Mouse (Mus musculus) stomach, embryonic 16.5 days (tissue): ENCODE results near the gene Medag. TPM values are rescaled to one million over a fixed set of nuclear protein-coding genes. Genes with fewer than 3 reads are reported as not detected.
A peak's percentile ranks its signal among the peaks of the same experiment; 100 is the strongest.

Experiments
- ATAC-seq: fragments of 200-750 bp; cut with Nextera tagmentation; 2 replicates; pipeline ENCODE4 v1.8.0; 2017; ENCODE audit warnings: moderate number of reproducible peaks, moderate TSS enrichment; ENCODE audit not compliant: insufficient read depth, low FRiP score
- H3K27ac ChIP-seq: fragments of 300-500 bp; sonication (generic); 2 replicates; pipeline ENCODE4 v1.5.1; 2014; ENCODE audit warnings: low read length
- H3K27me3 ChIP-seq: fragments of 300-500 bp; sonication (generic); 2 replicates; pipeline ENCODE4 v1.6.1; 2014; ENCODE audit warnings: low read length, control low read depth, mixed read lengths; ENCODE audit not compliant: control insufficient read depth, insufficient read depth
- H3K36me3 ChIP-seq: fragments of 300-500 bp; sonication (generic); 2 replicates; pipeline ENCODE4 v1.6.1; 2014; ENCODE audit warnings: low read length; ENCODE audit not compliant: control insufficient read depth, insufficient read depth
- H3K4me1 ChIP-seq: fragments of 300-500 bp; sonication (generic); 2 replicates; pipeline ENCODE4 v1.6.1; 2014; ENCODE audit warnings: low read length, control low read depth, mixed read lengths; ENCODE audit not compliant: control insufficient read depth, insufficient read depth
- H3K4me2 ChIP-seq: fragments of 300-500 bp; sonication (generic); 2 replicates; pipeline ENCODE4 v1.6.1; 2014; ENCODE audit warnings: low read depth, low read length, mixed read lengths
- H3K4me3 ChIP-seq: fragments of 300-500 bp; sonication (generic); replicated peaks from 2 replicates; pipeline ENCODE4 v1.5.1; 2014; ENCODE audit warnings: mild to moderate bottlenecking, low read length
- H3K9ac ChIP-seq: fragments of 300-500 bp; sonication (generic); 2 replicates; pipeline ENCODE4 v1.6.1; 2014; ENCODE audit warnings: low read length
- H3K9me3 ChIP-seq: fragments of 300-500 bp; sonication (generic); replicated peaks from 2 replicates; pipeline ENCODE4 v1.6.1; 2016; ENCODE audit warnings: low read length, control low read depth; ENCODE audit not compliant: control insufficient read depth
- WGBS: fragments of 180-500 bp; shearing (Covaris S2); extraction: QIAGEN DNeasy Blood & Tissue Kit; methylation state at CpG from one replicate; pipeline ENCODE4 v1.1.7; 2014; 5-methylcytosine and 5-hydroxymethylcytosine counted together
- polyA plus RNA-seq: library from polyadenylated mRNA; unstranded; fragments of >200 nt; fragmentation: Nextera tagmentation; extraction: Ambion mirVana; gene quantifications from 2 replicates; pipeline ENCODE4 v1.2.1, GENCODE M21; 2015

The Medag gene
- polyA plus RNA-seq, 1 experiment from 2014 or later: 4.4 TPM

- no peaks in the 10 kb centered on the region for H3K9me3 ChIP-seq
- peak; percentile 65; the same call in 1 of the 2 replicates for ATAC-seq
- no peaks in the 10 kb centered on the region for H3K27me3 ChIP-seq
- H3K36me3 ChIP-seq: no peaks in the 10 kb centered on the region
- peak overlapping the region; percentile 85 for H3K27ac ChIP-seq
- peaks cover 12% of the 10 kb centered on the region for H3K4me1 ChIP-seq
- 39% methylated on average over 7 of the region's 7 CpGs for WGBS
- H3K9ac ChIP-seq: no peak overlapping the region; the same call in 1 of the 2 replicates
- H3K4me3 ChIP-seq: peak overlapping the region; percentile 5; the same call in 1 of the 2 replicates
- peak overlapping the region; percentile 25; the same call in 1 of the 2 replicates for H3K4me2 ChIP-seq
These were observed 22.1 kb downstream of the Medag start for GRCm38 (mm10) chr5:149433618-149434017.

DNA sequence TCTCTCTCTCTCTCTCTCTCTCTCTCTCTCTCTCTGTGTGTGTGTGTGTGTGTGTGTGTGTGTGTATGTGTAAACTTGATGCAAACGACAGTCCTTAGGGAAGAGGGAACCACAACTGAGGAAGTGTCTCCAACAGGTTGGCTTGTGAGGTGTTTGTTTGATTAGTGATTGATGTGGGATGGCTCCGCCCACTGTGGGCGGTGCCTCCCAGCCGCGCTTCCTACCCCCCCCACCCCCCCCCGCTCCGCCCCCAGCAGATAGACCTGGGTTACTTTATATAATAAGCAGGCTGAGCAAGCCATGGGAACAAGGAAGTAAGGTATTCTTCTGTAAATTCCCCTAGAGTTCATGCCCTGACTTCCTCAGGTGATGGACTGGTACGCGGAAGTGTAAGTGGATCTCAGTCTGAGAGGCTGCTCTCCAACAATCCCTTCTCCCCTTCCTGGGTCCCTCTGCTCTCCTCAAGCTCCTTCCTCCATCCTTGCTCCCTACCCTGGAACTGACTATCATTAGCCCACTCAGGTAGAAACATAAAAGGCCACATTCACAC lies 22.7 kb downstream of the Medag start:
- Histone ChIP-seq H3K9ac (no peak overlapping the region), H3K9me3 (no peaks in the 10 kb centered on the region), H3K4me3 (peak overlapping the region; percentile 5; the same call in 1 of the 2 replicates), H3K27ac (peak overlapping the region; percentile 85), H3K27me3 (no peaks in the 10 kb centered on the region), H3K4me2 (peak overlapping the region; percentile 25), H3K36me3 (no peaks in the 10 kb centered on the region), H3K4me1 (peaks cover 9% of the 10 kb centered on the region)
- peak; percentile 80; the same call in 1 of the 2 replicates for ATAC-seq
- 16% methylated on average over 9 of the region's 9 CpGs for WGBS

- Histone ChIP-seq H3K36me3 (no peaks in the 10 kb centered on the region), H3K27me3 (no peaks in the 10 kb centered on the region), H3K9ac (no peak overlapping the region), H3K4me1 (peaks cover 18% of the 10 kb centered on the region), H3K9me3 (no peaks in the 10 kb centered on the region), H3K4me3 (no peak overlapping the region), H3K4me2 (no peak overlapping the region), H3K27ac (no peak overlapping the region)
- WGBS: 46% methylated on average over 3 of the region's 3 CpGs
- ATAC-seq: no peak
These were observed 25.0 kb downstream of the Medag start for GRCm38 (mm10) chr5:149436541-149436940.

DNA sequence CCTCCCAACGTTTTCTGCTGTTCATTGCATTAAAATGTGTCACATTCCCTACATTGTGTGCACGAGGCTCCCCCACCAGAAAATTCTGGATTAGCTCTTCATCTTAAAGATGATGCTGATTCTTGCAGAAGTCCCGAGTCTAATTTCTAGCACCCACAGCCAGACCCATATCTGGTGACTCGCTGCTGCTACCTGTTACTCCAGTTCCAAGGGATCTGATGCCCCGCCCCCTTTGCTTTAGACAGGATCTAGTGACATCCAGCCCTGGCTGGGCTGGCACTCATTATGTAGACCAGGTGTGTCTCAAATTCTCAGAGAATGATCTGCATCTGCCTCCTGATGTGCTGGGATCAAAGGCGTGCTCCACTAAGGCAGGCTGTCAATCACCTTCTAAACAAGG lies 25.6 kb downstream of the Medag start:
- no peak for ATAC-seq
- H3K9me3 ChIP-seq: no peaks in the 10 kb centered on the region
- no peaks in the 10 kb centered on the region for H3K27me3 ChIP-seq
- H3K27ac ChIP-seq: no peak overlapping the region
- H3K4me1 ChIP-seq: peaks cover 22% of the 10 kb centered on the region
- H3K36me3 ChIP-seq: no peaks in the 10 kb centered on the region
- no peak overlapping the region for H3K4me2 ChIP-seq
- H3K9ac ChIP-seq: no peak overlapping the region
- 67% methylated on average over 6 of the region's 6 CpGs for WGBS
- H3K4me3 ChIP-seq: no peak overlapping the region

- no peaks in the 10 kb centered on the region for H3K36me3 ChIP-seq
- no peaks in the 10 kb centered on the region for H3K27me3 ChIP-seq
- peak within 1 kb of the TSS; percentile 92 for H3K27ac ChIP-seq
- under 1% methylated on average over 25 of the region's 25 CpGs for WGBS
- peak; percentile 79 for ATAC-seq
- H3K4me3 ChIP-seq: peak within 1 kb of the TSS; percentile 48
- H3K9me3 ChIP-seq: no peaks in the 10 kb centered on the region
- H3K4me1 ChIP-seq: peaks cover 25% of the 10 kb centered on the region
- peak within 1 kb of the TSS; percentile 92 for H3K4me2 ChIP-seq
- peak within 1 kb of the TSS; percentile 67 for H3K9ac ChIP-seq
These were observed 28.1 kb downstream of the Medag start, which contains the start of gene Tex26 for GRCm38 (mm10) chr5:149439531-149440179. TSS of gene Tex26 (plus strand) at chr5:149439660.

- peak; percentile 80 for ATAC-seq
- Histone ChIP-seq H3K9ac (peak overlapping the region; percentile 67), H3K27ac (peak overlapping the region; percentile 92), H3K4me2 (peak overlapping the region; percentile 92), H3K9me3 (no peaks in the 10 kb centered on the region), H3K4me3 (peak overlapping the region; percentile 48), H3K36me3 (no peaks in the 10 kb centered on the region), H3K4me1 (peaks cover 25% of the 10 kb centered on the region), H3K27me3 (no peaks in the 10 kb centered on the region)
- WGBS: under 1% methylated on average over 18 of the region's 18 CpGs
These were observed 28.6 kb downstream of the Medag start for GRCm38 (mm10) chr5:149440180-149440573.

DNA sequence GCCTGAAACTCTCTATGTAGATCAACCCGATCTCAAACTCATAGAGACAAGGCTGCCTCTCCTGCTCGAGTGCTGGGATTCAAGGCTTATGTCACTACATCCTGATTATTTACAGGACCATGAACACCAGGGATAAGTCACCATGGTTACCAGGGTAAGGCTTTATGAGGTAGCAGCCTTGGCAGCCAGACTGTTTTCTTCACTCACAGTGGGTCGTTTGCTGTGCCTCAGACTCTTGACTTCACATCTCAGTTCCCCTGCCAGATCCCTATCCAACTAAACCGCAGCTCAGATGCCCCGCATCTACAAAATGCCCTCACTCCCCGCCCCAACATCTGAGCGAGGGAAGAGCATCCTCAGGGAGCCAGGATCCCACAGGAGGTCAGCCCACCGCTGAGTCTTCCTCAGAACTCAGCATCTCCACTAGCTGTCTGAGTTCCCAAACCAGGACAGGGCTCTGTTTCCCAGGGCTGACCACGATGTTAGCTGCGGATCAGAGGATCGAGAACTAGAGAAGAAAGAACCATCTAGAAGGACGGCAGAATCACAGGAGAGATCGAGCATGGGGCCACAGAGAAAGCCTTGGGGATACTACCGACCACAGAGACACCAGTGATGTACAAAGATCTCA lies 30.2 kb downstream of the Medag start:
- WGBS: 64% methylated on average over 14 of the region's 14 CpGs
- Histone ChIP-seq H3K36me3 (no peaks in the 10 kb centered on the region), H3K27ac (no peak overlapping the region), H3K9me3 (no peaks in the 10 kb centered on the region), H3K4me1 (peaks cover 21% of the 10 kb centered on the region), H3K27me3 (no peaks in the 10 kb centered on the region), H3K4me2 (no peak overlapping the region), H3K4me3 (no peak overlapping the region), H3K9ac (no peak overlapping the region)
- ATAC-seq: no peak

DNA sequence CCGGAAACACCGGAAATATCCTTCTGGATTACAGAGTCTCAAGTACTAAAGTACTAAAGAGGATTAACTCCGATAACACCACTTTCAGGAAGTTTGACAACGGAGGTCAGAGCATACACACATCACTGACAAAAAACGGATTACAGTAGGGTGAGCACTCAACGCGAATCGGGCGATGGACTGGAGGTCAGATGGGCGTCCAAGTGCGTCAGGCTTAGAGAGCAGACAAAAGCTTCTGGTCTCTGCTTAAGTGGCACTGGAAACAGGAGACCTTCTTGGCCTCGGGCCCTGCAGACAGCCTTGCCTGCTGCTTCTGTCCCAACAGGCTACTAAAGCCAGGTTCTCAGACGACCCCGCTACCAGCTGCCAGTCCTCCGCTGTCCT lies 30.7 kb downstream of the Medag start:
- no peak for ATAC-seq
- Histone ChIP-seq H3K4me1 (peaks cover 21% of the 10 kb centered on the region), H3K27ac (no peak overlapping the region), H3K27me3 (no peaks in the 10 kb centered on the region), H3K36me3 (no peaks in the 10 kb centered on the region), H3K9ac (no peak overlapping the region), H3K4me3 (no peak overlapping the region), H3K4me2 (no peak overlapping the region), H3K9me3 (no peaks in the 10 kb centered on the region)
- 58% methylated on average over 15 of the region's 15 CpGs for WGBS

GRCm38 (mm10) chr5:149444451-149444850 lies 32.9 kb downstream of the Medag start:
- H3K9me3 ChIP-seq: no peaks in the 10 kb centered on the region
- H3K9ac ChIP-seq: no peak overlapping the region
- WGBS: 56% methylated on average over 4 of the region's 4 CpGs
- no peaks in the 10 kb centered on the region for H3K36me3 ChIP-seq
- H3K4me1 ChIP-seq: peaks cover 16% of the 10 kb centered on the region
- H3K4me2 ChIP-seq: no peak overlapping the region
- no peaks in the 10 kb centered on the region for H3K27me3 ChIP-seq
- ATAC-seq: no peak
- no peak overlapping the region for H3K27ac ChIP-seq
- no peak overlapping the region for H3K4me3 ChIP-seq
